Mouse (Mus musculus): ENCODE data around the gene Ccdc85b.

Ccdc85b gene

GRCm38 (mm10) chr19:5456241-5456921, 1.3 kb downstream of the Ccdc85b start:
- peak in 1 of 2 experiments; percentile 13 for DNase-seq (ENCODE audit: low spot score in 2 of 2)

- DNase-seq (ENCODE audit: low spot score in 2 of 2): peak in 1 of 2 experiments; percentile 10
These were observed 2.1 kb downstream of the Ccdc85b start for GRCm38 (mm10) chr19:5455568-5455967.

GRCm38 (mm10) chr19:5455037-5455436, 2.7 kb downstream of the Ccdc85b start:
- DNase-seq (ENCODE audit: low spot score in 2 of 2): no peak

- no peak for DNase-seq (ENCODE audit: low spot score in 2 of 2)
These were observed 5.9 kb downstream of the Ccdc85b start for GRCm38 (mm10) chr19:5451766-5452165.

- no peak for DNase-seq (ENCODE audit: low spot score in 2 of 2)
These were observed 8.0 kb downstream of the Ccdc85b start for GRCm38 (mm10) chr19:5449673-5450072.

GRCm38 (mm10) chr19:5448354-5449150, 9.1 kb downstream of the Ccdc85b start:
- DNase-seq (ENCODE audit: low spot score in 2 of 2): no peak

GRCm38 (mm10) chr19:5447515-5448353, 10.0 kb downstream of the Ccdc85b start, which contains the start of gene Fosl1:
Gene Fosl1 (plus strand): TSS chr19:5447547.
- peak; percentile 74 to 80 for DNase-seq (ENCODE audit: low spot score in 2 of 2)

GRCm38 (mm10) chr19:5445747-5446146, 11.9 kb downstream of the Ccdc85b start:
- no peak for DNase-seq (ENCODE audit: low spot score in 2 of 2)

- DNase-seq (ENCODE audit: low spot score in 2 of 2): no peak
These were observed 12.7 kb downstream of the Ccdc85b start for GRCm38 (mm10) chr19:5444954-5445353.

GRCm38 (mm10) chr19:5444371-5444908, 13.3 kb downstream of the Ccdc85b start:
- no peak for DNase-seq (ENCODE audit: low spot score in 2 of 2)

- DNase-seq (ENCODE audit: low spot score in 2 of 2): no peak
These were observed 23.7 kb downstream of the Ccdc85b start for GRCm38 (mm10) chr19:5433951-5434350.

GRCm38 (mm10) chr19:5432992-5433852, 24.5 kb downstream of the Ccdc85b start:
- no peak for DNase-seq (ENCODE audit: low spot score in 2 of 2)

GRCm38 (mm10) chr19:5431911-5432464, 25.7 kb downstream of the Ccdc85b start:
- no peak for DNase-seq (ENCODE audit: low spot score in 2 of 2)

- DNase-seq (ENCODE audit: low spot score in 2 of 2): no peak
These were observed 27.3 kb downstream of the Ccdc85b start for GRCm38 (mm10) chr19:5430408-5430807.

- no peak for DNase-seq (ENCODE audit: low spot score in 2 of 2)
These were observed 27.9 kb downstream of the Ccdc85b start for GRCm38 (mm10) chr19:5429806-5430205.

GRCm38 (mm10) chr19:5429219-5429618, 28.5 kb downstream of the Ccdc85b start:
- no peak for DNase-seq (ENCODE audit: low spot score in 2 of 2)

GRCm38 (mm10) chr19:5428083-5428482, 29.6 kb downstream of the Ccdc85b start:
- no peak for DNase-seq (ENCODE audit: low spot score in 2 of 2)

- no peak for DNase-seq (ENCODE audit: low spot score in 2 of 2)
These were observed 30.9 kb downstream of the Ccdc85b start for GRCm38 (mm10) chr19:5426640-5427290.

- DNase-seq (ENCODE audit: low spot score in 2 of 2): no peak
These were observed 31.7 kb downstream of the Ccdc85b start for GRCm38 (mm10) chr19:5425906-5426565.
